Mouse (Mus musculus): Measurements from ENCODE around the gene Vwa3a.

Vwa3a gene

DNA sequence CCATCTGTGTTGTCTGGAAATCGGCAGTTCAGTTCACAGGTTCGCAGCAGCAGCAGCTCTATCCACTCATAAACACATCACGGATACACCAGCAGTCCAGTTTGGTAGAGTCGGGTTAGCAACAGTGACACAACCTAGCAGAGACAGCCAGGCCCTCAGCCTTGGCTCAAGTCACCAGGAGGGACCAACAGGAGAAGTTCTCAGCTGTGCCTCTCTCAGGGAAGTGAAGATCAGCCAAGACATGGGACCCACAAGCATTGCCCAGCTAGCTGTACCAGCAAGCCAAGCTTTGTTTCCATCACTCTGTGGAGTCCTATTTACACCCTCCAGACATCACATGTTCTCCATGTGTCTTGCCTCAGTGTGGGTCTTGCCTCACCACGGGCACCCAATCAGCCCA is 7.7 kb downstream of the Vwa3a start:
- no peak for DNase-seq (ENCODE audit: low read depth, low spot score)

DNA sequence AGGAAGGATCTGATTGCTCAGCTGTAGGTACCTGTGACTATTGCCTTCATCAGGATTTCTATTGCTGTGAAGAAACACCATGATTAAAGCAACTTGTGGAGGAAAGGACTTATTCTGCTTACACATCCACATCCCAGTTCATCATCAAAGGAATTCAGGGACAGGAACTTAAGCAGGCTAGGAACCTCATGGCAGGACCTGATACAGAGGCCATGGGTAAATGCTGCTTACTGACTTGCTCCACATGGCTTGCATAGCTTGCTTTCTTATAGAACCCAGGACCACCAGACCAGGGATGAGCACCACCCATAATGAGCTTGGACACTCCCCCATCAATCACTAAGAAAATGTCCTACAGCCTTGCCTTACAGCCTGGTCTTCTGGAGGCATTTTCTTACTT is 9.4 kb downstream of the Vwa3a start:
- DNase-seq (ENCODE audit: low read depth, low spot score), result no peak

DNA sequence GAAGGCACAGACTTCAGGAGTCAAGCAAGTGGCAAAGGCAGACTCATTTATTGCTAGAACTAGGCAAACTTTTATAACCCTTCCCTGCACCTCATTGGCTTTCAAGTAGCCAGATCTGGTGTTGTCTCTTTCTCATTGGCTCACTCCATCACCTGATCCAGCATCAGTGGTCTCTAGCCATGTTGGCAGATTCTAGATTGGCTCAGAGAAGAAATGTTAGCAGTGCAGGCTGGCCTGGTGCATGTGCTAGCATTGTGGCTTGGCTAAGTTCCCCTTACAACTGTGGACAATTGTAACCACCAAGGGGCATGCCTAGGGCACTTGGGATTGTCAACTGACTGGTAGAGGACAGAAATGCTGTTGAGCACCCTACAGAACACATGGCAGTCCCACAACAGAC is 12.2 kb downstream of the Vwa3a start:
- DNase-seq (ENCODE audit: low read depth, low spot score), result no peak

DNA sequence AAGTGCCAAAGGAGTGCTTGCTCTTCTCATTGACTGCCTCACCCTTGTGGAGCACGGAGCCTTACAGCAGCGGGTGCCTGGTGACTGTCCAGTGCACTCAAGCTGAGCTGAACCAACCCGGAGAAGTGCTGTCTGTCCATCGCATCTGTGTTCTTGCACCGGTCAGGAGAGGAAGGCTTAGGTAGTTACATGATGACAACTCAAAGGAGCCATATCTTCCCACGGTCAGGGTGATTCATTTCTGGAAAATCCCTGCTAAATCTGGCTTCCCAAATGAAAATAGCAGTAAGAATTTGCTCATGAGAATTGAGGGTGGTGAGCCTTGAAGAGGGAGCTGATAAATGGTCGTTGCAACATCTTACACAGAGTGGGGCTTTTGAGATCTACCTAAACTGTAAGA is 12.8 kb downstream of the Vwa3a start:
- no peak for DNase-seq (ENCODE audit: low read depth, low spot score)

DNA sequence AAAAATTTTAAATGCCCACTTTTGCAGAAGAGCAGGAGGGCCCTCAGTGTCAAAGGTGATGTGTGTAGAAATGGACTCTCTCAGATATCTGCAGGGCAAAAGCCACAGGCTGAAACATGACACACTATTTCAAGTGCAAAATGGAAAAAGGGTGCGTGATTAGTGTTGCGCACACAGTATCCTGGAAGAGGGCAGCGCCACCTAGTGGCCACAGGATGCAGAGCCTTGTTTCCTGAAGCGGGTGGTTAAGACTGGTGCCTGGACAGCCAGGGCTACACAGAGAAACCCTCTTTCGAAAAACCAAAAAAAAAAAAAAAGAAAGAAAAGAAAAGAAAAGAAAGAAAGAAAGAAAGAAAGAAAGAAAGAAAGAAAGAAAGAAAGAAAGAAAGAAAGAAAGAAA is 15.6 kb downstream of the Vwa3a start:
- DNase-seq (ENCODE audit: low read depth, low spot score), result peak; percentile 81

DNA sequence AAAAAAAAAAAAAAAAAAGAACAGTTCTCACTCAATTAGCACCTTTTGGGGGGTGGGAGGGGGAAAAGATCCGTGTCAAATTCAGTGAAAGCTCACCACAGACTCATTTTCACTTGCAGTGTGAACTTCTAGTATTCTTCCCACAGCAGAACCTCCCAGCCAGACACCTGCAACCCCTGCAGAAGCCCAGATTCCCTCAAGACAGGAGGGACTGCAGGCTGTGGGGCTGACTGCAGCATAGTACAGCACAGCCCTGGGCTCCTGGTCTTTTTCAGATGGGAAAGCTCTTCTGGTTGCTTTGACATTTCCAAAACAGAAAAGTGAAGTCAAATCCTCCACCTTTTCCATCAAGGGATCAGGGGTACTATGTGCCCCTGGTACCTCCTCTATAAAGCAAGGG is 28.3 kb downstream of the Vwa3a start:
- no peak for DNase-seq (ENCODE audit: low read depth, low spot score)

DNA sequence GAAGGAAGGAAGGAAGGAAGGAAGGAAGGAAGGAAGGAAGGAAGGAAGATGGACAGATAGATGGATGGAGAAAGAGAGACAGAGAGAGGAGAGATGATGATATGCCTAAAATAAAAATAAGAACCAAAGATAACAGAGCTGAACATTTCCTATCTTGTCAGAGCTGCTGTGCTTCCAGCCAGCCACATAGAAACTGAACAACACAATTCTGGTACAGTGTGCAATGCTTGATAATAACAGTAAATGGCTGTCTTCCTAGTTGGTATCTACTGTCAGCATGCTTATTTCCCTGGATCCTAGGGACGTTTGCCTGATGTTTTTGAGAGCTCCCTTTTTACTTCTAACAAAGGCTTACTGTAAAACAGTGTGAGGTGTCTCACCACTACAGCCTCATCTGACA is 32.3 kb downstream of the Vwa3a start:
- DNase-seq (ENCODE audit: low read depth, low spot score), result no peak

DNA sequence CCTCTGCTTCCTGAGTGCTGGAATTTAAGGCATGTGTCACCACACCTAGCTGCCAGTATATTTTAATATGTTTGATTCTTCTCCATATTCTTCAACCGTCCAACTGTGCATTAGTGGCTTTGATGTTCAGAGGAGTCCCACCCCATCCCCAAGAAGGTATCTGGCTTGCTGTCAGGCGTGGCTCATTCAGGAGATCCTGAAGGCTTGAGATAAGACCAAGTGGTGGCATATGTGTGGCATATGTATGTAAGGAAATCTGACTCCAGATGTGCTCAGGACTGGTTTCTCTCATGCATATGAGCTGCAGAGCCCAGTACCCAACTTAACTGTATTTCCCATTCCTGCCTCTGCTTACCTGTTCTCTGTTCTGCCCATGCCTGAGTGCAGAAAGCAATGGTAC is 38.9 kb downstream of the Vwa3a start:
- no peak for DNase-seq (ENCODE audit: low read depth, low spot score)

DNA sequence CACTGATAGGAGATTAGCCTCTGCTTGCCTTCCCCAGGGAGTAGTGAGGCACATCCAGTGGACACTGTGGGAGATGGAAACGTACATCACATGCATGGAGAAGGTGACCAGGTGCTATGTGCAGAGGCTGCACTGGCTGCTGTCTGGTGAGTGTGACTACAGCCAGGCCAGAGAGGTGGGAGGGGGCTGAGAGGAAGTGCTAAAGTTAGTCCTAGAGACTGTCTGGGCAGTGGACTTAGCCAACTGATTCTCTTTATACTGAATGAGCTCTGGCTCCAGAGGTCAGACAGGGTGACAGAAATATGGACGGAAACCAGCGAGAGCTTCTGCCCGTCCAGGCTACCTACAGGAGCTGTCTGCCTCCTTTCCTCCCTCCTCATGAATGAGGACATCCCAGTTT is 56.4 kb downstream of the Vwa3a start:
- no peak for DNase-seq (ENCODE audit: low read depth, low spot score)

DNA sequence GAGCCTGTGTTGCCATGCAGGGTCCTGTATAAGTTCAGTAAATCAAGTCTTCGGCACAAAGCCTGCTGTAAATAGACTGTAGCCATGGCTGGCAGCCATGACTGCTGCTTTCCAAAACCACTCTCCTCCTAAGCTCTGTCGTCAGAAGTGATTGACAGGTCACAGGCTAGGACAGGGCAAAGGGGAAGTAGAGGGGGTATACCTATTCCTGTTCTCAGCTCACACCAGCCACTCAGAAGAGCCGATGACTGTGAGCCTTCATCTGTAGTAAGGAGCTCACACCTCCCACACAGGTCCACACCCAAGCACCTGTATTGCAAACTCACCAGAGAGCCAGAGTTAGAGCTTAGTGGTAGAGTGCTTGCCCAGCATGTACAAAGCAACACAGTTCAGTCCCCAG is 57.3 kb downstream of the Vwa3a start:
- DNase-seq (ENCODE audit: low read depth, low spot score), result no peak

DNA sequence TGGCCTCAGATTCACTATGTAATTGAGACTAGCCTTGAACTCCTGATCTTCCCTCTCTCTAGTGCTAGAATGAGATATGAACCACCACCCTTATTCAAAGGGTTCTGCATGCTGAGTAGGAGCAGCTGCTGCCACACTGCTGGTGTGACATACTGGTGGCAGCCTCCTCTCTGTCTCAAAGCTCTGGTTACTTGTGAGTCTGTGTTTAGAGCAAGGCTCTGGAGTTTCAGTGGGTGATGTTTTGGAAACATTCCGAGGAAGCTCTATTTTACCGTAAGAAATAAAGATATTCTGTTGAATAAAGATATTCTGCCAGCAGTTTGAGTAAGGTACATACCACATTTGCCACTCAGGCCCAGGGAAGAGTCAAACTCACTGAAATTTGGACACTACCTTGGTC is 64.2 kb downstream of the Vwa3a start:
- no peak for DNase-seq (ENCODE audit: low read depth, low spot score)

DNA sequence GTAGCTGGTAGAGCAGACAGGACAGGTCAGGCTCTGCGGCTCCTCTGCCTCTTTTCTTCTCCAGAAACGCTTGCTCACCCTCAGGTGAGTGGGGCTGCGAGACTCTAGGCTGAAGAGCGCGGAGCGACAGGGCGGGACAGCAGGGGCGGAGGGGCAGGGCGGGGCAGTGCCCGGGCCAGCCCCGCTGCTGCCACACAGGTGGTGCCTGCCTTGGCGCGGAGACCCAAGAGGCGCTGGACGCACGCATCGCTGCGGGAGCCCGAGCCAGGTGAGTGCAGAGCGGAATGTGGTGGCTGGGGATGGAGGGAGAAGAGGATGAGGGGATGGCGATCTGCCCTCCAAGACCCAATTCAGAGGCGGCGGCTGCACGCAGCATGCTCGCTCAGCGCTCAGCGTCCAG is 70.6 kb downstream of the Vwa3a start:
- DNase-seq (ENCODE audit: low read depth, low spot score), result no peak

DNA sequence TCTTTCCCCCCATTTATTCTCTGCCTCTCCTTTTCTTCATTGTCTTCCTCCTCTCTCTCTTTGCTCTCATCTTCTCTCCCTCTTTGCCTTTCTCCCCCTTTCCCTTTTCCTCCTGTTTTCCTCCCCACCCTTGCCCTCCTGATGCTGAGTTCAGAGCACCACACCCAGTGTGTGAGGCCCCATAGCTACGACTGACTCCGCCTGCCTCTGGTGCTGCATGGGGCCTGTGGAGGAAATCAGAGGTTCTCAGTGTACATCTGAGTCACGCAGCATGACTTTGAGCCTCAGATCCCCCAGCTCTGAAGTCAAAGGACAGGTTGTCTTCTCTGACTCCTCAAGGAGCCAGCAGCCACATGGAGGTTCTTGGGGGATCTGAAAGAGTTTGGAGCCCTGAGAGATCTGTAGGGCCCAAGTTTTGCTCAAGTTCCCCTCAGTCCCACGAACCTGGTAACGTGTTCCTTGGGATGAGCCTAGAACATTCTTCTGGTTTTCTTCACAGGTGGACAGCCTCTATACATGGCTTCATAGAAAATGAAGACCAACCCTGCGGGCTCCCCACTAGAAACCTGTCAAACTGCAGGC is 72.8 kb downstream of the Vwa3a start, which contains the start of gene Gm5737:
Gm5737 (plus strand) TSS at position 532 of the 582 bp plus-strand sequence.
- no peak for DNase-seq (ENCODE audit: low read depth, low spot score)

DNA sequence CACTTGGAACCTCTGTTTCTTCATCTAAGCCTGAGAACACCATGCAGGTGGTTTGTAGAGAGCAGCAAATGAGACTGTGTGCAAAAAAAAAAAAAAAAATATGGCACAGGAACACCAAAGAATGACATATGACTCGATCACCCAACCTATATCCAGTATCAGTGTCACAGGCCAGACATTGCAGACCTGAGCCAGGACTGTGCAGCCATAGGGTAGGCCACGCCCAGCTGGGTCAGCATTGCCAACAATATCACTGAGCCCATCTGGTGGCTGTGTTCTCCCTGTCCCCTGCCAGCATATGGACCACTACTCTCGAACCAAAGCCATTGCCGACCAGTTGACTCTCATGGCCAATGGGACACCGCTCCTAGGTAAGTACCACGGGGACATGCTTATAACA is 78.4 kb downstream of the Vwa3a start:
- DNase-seq (ENCODE audit: low read depth, low spot score), result no peak

DNA sequence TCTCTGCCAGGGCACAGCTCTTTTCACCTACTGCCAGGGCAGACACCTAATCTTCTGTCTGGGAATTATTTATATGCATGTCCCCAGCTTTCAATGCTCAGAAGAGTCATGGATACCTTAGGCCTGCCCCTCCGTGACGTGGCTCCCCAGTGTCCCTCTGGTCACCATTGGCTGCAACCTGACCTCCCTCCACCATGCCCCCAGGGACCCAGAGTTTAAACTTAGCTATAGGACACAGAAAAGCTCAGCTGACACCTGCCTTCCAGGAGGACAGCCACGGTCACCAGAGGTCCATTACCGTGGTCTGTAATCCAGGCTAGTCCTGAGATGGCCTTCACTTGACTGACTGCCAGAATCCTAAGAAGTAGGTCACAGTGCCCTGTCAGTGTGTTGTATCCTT is 80.3 kb downstream of the Vwa3a start:
- no peak for DNase-seq (ENCODE audit: low read depth, low spot score)

DNA sequence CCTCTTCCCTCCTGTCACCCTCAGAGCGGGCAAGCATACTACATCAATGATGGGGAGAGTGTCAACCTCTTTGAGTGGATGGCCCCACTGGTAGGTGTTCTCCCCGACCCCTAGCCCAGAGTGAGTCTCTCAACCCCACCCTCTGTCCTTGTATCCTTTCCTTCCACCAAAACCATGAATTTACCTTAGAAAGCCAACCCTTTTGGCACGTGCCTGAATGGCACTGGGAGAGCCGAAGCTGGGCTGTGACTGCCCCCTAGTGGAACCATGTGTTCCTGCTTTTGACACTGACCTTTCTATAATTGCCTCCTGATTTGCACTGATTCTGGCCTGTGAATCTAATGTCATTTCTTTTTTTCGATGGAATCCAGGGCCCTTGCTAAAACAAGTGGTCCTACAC is 84.1 kb downstream of the Vwa3a start:
- peak; percentile 60 for DNase-seq (ENCODE audit: low read depth, low spot score)

DNA sequence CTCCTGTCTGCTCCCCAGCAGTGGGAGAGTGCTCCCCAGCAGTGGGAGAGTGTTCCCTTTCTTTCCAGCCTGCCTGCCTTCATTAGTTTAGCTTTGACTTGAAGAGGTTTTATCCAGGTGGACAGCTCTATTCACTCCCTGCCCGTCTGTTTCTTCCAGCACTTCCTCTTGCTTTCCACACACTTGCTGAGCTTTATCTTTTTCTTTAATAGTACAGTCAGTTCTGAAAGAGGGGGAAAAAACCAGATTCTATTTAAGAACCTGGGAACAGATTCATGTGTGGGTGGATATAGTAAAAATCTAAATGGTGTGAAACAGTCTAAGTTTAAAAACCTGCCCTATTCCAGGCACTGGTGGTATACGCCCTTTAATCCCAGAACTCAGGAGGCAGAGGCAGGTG is 86.0 kb downstream of the Vwa3a start:
- DNase-seq (ENCODE audit: low read depth, low spot score), result no peak

DNA sequence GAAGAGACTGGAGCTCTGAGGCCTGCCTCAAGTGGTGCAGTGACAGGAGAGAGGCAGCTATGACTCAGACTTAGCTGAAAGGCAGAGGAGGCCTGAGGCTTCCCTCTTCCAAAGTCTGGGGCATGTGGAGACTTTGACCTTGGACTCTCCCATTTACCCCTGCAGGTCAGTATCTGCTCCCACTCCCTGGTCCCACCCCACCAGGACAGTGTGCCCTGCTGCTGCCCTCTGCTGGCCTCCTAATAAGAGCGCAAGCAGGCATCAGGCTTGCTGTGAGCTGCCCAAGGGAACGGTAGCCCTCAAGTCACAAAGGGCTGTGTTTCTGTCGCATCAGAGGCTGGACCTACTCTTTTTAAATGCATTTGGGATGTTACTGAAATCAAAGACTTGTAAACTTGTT is 87.3 kb downstream of the Vwa3a start:
- no peak for DNase-seq (ENCODE audit: low read depth, low spot score)

DNA sequence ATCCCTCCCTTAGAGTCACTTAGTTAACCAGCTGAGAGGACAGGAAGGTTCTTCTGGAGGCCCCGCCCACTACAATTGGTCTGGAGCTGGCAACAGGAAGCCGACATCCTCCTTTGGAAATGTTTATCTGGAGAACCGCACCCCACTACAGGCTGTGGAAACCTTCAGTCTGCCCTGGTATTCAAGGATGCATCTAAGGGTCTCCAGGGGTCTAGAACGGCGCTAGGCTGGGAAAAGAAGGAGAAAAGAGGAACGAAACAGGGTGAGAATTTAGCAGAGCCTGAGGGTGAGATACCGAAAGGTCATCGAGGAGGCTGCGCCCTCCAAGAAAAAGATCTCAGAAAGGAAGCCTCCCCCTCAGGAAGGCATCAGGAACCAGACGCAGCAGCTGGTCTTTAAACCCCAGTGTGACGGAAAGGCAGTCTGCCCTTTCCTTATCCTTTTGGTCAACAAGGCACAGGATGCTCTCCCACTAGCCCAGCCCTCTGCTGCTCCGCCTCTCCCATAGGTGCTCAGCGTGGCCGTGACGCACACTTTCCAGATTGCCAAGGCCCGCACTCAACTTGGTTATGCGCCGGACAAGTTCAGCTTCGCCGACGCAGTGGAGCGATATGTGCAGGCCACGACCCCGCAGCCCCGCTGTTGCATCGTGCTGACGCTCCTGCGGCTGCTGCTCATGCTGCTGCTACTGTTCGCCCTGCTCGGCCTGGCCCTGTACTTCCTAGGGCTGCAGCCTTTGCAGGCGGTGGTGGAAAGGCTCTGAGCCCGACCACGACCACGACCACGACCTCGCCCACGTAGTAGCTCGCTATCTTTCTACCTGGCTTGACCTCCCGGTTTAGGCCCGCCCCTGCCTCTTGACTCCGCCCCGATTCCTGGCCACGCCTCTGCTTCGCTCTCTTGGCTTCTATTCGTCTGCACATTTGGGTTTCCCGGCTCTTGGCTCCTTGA is 91.6 kb downstream of the Vwa3a start:
- peak; percentile 74 for DNase-seq (ENCODE audit: low read depth, low spot score)

DNA sequence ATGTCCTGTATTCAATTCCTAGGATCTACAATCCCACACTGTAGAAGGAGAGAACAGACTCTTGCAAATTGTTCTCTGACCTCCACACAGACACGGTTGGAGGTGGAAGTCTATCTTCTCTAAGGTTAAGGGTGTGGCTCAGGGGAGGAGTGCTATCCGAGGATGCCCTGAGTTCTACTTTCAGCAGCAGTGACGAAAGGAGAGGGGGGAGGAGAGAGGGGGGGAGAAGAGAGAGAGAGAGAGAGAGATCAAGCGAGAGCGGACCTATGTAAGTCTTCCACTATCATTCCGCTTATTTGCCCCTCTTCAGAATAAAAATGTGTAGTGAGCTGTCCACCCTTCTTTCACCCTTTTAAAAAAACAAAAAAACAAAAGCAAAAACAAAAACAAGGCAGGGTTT is 95.3 kb downstream of the Vwa3a start:
- peak; percentile 79 for DNase-seq (ENCODE audit: low read depth, low spot score)

DNA sequence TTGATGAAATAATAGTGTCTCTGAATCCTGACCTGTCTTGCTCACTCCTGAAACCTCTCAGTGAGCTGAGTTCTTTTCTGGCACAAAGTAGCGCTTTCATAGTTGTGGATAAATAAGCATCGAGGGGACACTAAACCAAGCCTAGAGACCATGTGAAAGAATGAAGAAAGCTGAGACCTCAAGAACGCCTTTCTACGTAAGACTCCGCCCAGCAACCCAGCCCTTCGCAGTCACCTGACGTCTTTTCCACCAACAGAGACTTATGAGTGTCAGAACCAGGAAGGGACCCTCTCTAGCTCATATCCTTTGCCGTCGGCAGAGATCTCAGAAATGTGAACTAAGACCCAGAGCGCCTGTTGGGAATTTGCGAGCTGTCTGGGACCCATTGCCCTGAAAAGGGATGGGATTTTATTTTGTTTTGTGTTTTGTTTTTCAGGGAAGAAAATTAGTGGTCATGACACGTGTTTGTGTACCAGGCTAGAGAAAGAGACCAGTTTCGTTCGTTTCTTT is 95.8 kb downstream of the Vwa3a start:
- DNase-seq (ENCODE audit: low read depth, low spot score), result peak; percentile 94

DNA sequence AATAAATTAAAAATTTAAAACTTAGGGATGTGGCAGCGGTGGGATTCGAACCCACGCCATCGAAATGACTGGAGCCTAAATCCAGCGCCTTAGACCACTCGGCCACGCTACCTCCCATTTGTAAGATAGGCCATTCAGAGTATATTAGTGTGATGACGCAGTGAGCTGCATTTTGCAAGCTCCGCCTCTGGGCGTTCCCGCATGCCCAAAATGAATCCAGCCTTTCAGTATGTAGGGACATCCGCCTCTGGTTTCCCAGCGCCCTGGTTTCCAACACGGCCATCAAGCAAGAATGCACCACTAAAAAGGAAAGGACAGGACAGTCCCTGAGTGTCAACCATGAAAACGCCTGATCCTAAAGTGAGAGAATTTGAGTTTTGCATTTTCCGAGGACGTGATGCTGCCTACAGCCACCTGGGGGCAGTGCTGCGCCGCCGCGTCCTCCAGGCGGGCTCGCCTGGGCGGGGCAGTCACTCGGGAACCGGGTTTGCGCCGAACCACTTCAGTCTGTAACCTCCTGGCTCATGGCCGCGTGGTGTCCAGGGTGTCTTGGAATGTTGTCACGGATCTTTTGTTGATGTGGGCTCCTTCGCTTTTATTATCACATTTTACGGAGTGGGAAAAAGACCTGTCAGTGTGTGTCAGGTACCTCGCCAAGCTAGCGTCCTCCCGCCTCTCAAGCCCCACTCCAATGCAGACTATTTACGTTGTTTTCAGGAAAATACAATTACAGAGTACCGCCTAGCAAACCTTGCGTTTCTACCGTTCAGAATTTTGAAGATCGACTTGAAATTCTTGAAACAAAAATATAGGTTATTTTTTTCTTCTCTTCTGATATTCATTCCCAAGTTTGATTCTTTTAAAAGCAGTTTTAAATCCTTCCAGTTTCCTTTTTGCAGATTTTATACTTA is 96.6 kb downstream of the Vwa3a start:
- DNase-seq (ENCODE audit: low read depth, low spot score), result peak; percentile 96

Measured in CD4-positive helper T cell, adult 2 months (primary cell).